Mouse (Mus musculus): Measurements from ENCODE around the gene Alpk3. TPM values are rescaled to one million over a fixed set of nuclear protein-coding genes. Genes with fewer than 3 reads are reported as not detected.

The Alpk3 gene
- total RNA-seq, 1 experiment from 2014 or later, result 1.1 TPM

DNA sequence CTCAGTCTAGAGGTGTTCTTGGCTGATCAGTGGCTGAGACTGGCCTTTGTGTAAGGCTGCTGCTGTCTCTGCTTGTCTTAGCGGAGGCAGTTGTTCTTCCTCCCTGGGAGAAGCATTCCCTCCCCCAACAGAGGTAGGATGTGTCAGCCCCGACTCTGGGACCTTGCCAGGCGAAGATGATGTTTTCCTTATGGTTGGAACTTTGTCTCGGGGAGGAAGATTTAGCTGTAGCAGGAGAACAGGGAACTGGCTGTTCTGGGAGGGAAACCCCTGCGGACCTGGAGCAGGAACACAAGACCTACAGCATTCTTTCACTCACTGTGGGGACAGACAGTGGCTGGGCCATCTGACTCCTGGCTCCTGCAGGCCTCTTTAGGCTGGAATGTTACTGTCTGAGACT, 15.1 kb downstream of the Alpk3 start:
- ATAC-seq (replicated peaks; ENCODE audit: low read depth, poor library complexity, severe bottlenecking), result no peak

DNA sequence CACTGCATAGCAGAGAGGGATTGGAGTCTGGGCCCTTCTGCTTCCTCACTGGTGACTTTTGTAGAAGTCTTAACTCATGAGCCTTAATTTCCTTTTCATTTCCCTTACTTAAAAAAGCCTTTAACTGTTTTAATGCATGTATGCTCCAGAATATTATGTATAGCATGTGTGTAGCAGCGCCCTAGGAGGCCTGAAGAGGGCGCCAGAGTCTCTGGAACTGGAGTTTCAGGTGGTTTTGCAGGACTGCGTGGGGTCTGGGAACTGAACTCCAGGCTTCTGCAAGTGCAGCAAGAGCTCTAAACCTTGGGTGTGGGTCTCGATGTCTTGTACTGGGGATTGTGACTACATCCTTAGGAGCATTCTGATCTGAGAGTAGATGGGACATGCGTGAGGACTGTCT, 15.9 kb downstream of the Alpk3 start:
- ATAC-seq (replicated peaks; ENCODE audit: low read depth, poor library complexity, severe bottlenecking), result no peak

DNA sequence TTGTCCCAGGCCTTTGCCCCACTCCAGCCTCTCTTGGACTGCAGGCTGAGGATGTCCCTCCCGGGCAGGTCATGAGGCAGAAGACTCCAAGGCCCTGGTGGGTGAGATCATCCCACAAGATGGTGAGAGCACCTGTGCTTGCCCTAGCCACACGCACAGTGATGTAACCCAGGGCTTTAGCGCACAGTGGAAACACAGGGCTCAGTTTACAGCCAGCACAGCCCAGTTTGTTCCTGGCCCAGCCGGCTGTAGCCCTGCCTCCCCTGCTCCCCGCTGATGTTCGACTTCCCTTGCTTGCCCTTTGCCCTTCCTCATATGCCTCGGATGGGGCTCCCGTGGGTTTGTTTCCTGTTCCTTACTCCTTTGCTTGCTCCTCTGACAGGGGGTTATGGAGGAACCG, 17.1 kb downstream of the Alpk3 start:
- peak; percentile 61 for ATAC-seq (replicated peaks; ENCODE audit: low read depth, poor library complexity, severe bottlenecking)

DNA sequence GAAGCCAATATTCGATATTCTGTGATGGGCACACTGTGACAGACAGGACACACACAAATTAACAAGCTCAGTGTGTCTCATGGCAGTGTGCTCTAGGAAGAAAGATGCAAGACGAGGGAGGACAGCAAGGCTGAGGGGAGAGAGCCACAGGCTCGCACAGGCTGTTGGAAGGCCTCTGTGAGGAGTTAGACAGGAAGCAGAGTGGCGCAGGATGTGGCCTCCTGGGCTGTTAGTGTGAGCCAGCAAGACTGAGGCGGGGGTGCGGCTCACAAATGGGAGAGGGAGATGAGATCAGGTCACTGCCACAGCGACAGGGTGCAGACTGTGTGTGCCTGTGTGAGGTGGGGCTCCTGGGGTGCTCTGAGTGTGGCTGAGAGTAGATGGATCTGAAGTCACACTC, 17.9 kb downstream of the Alpk3 start:
- peak; percentile 81 for ATAC-seq (replicated peaks; ENCODE audit: low read depth, poor library complexity, severe bottlenecking)

DNA sequence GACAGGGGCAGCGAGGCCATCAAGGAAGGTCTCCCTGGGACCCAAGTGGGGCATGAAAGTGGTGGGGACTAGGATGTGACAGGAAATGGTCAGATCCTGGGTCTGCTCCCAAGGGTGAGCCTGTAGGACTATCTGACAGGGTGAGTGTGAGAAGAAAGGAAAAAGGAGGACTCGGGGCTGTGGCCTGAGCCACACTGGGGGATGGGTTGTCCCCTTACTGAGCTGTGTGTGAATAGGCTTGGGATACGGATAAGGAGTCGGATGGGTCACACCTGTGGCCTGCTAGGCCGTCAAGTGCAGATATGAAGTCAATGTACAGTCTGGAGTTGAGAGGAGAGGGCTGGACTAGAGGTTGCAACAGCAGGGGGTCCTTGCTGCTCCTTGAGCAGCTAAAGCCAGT, 18.3 kb downstream of the Alpk3 start:
- no peak for ATAC-seq (replicated peaks; ENCODE audit: low read depth, poor library complexity, severe bottlenecking)

DNA sequence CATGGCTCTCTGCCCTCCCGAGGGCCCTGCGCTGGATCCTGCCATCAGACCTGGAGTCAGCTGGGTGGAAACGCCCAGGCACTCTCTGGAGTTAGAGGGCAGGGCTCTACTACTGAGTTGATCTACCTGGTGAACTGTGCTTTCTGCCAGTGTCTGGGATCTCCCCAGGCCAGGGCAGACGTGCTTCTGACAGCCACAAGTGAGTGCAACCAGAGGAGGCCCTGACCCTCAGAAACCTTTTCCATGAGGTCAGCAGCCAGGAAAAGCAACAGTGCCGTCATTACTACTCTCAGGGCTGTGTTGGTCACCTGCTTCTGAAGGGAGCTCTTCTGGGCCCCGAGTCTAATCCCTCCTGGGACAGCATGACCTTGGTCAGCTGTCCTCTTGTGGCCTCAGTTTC, 19.6 kb downstream of the Alpk3 start:
- no peak for ATAC-seq (replicated peaks; ENCODE audit: low read depth, poor library complexity, severe bottlenecking)

DNA sequence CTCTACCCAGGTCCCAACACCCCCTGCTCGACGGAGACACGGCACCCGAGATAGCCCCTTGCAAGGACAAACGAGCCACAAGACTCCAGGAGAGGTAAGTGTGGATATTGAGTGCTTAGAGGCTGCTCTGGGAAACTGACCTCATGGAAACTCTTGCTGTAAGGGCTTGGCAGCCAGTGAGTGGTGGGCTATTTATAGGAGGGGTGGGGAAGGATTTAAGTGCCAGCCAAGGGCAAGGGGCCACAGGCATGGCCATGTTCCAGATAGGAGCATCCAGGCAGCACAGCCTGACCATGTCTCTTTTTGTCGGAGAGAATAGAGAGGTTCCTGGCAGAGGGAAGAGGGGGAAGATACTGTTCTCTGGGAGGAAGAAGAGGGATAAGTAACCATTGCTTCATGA, 21.3 kb downstream of the Alpk3 start:
- no peak for ATAC-seq (replicated peaks; ENCODE audit: low read depth, poor library complexity, severe bottlenecking)

DNA sequence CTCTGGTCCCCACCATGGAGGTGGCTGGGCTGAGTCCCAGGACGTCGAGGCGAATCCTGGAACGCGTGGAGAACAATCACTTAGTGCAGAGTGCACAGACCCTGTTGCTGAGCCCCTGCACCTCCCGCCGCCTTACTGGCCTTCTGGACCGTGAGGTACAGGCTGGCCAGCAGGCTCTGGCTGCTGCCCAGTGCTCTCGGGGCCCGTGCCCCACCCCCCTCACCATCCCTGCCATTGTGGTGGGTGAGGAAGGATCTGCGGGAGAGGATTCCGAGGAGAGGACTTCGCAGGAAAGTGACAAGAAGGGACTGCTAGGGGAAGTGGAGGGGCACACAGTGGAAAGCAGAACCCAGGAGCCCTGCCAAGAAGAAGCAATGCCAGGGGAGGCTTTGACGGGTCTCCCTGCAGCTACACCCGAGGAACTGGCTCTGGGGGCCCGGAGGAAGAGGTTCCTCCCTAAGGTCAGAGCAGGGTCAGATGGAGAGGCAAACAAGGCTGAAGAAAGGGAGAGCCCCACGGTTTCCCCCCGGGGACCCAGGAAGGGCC, 36.1 kb downstream of the Alpk3 start:
- peak; percentile 29; the same call in 1 of the 2 replicates for ATAC-seq (replicated peaks; ENCODE audit: low read depth, poor library complexity, severe bottlenecking)

DNA sequence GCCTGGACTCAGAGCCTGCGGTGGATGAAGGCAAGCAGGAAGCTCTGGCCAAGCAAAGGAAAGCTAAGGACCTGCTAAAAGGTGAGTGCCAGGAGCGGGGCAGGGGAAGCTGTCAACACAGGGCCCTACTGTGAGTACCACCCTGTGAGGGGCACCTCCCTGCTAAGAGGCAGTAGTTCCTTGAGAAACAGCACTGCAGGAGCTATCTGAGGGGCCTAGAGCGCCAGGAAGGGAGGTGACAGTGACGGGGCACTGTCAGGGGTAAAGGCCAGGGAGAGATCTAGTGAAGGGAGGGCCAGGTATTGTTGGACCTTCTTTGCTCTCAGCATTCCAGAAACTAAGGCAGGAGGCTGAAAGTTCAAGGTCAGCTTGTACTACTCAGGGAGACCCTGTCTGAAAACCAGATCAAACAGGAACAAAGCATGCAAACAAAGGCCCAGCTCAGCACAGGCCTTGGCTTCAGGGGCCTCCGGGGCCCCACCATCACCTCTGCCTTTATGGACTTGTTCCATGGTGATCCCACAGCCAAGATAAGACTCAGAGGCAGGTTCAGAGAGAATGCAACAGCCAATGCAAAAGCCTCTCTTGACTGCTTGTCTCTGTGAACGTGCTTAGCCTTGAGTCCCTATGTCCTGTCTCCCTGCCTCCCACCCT, 36.8 kb downstream of the Alpk3 start:
- no peak for ATAC-seq (replicated peaks; ENCODE audit: low read depth, poor library complexity, severe bottlenecking)

DNA sequence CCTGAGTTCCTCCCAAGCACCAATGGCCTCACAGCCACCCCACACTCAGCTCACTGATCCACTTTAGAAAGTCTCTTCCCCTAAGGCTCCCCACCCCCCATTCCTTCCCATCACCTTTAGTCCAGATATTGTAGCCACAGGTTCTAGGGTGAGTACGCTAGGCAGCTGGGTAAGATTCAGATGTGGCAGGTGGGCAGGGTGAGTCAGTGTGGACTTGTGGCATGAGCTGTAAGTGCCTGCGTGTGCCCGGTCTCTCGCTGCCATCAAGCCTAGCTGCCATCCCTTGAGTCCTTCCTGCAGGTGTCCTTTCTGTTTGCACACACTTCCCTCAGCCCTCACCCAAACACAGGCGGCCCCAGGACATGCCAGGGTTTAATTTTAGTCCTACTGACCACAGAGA, 42.9 kb downstream of the Alpk3 start:
- no peak for ATAC-seq (replicated peaks; ENCODE audit: low read depth, poor library complexity, severe bottlenecking)

DNA sequence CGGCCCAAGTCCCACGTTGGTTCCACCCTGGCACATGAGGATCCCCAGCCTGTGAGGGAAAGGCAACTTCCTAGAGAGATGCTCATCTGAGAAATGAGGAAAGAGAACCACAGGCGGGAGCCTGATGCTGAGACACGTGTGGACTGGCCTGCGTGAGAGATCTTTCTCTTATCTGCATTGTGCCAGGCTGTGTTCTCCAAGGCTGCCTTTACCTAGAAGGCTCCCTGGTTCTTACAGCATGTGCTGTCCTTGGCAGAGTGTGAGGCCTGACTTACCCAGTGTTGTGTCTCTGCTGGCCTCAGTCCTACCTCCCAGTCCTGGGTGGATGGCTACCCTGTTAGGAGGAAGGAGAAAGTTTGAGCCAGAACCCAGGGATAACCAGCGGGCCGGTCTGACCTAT, 45.5 kb downstream of the Alpk3 start:
- ATAC-seq (replicated peaks; ENCODE audit: low read depth, poor library complexity, severe bottlenecking), result no peak

DNA sequence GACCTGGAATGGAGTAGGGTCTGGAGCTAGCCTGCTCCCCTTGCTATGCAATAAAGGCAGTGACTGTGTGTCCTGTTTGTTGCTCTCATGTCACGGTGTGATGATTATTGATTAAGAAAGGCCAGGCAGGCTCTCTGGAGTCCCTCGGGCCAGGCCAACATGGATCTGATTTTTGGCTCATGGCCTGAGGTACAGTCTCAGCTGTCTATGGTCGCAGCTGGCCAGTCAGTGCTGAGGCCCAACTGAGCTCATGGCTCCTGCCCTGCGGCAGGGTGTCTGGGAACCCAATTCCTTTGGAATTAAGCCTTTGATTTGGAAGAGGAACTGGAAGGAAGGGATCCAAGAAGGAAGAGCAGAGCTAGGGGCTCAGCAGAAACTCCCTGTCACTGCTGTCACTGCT, 48.1 kb downstream of the Alpk3 start:
- ATAC-seq (replicated peaks; ENCODE audit: low read depth, poor library complexity, severe bottlenecking), result no peak

DNA sequence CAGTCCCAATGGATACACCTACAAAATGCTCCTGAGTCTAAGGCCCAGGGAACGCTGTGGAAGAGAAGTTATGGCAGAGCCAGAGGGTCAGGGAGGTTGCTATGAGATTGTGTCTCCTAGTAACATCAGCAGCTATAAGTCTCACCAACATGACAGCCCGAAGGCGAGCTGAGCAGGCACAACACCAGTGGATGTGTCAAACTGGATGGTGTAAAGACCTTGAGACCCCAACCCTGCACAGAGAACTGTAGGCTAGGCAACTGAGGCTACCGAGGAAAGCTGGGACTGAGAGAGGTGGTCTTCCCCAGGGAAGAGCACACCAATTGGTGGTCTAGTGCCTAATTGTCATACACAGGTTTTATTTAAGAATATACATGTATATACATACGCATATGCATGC, 50.8 kb downstream of the Alpk3 start:
- ATAC-seq (replicated peaks; ENCODE audit: low read depth, poor library complexity, severe bottlenecking), result no peak

DNA sequence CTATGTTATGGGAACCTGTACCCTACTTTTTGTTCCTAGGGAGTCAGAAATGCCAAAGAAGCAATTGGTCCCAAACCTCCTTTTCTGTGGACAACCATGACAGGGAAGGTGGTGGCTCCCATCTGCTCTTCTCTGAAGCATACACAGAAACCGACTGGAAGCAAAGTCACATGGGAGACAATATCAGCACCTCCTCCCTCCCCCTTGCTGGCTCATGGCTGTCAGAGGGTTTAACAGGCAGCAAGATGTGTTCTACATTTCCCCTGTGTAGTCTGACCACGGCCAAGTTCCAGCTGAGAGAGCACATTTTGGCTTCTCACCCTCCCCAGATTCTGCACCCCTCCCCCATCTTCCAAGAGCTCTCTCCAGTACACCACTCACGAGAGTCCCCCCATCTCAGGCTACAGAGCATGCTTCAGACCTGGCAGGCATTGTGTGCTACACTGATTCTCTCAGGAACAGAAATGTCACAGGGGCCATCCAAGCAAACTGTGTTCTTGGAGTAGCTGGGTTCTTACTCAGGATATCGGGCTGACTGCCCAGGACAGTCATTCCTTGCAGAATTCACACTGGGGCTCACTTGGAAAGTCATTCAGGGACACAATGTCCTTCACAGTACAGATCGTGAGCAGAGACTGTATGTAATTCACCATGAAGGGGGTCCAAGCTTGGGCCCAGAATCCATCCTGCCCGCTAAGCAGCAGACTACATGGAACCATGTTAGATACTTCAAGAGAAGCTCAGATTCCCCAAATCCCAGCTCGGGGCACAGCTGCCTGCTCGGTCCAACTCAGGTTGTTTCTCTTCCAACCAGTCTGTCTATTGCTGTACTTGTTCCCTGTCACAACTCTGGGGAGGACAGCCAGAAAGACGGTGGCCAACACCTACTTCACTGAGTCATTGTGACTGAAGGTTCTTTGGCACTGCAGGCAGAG, 52.6 kb downstream of the Alpk3 start:
- ATAC-seq (replicated peaks; ENCODE audit: low read depth, poor library complexity, severe bottlenecking), result no peak

DNA sequence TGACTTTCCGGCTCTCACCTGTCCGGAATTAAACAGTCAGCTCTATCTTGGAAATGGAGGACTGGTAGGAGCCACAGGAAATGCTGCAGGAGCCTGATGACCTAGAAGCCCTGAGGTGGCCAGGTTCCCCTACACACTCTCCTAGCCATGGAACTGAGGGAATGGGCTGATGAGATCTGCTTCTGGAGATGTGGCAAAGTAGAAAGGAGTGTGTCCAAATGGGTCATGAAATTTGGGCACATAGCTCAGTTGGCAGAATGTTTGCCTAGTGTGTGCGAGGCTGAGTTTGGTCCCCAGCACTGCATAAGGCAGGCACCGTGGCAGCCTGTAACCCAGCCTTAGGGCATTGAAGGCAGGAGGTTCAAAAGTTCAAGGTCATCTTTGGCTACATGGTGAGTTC, 53.4 kb downstream of the Alpk3 start:
- ATAC-seq (replicated peaks; ENCODE audit: low read depth, poor library complexity, severe bottlenecking), result no peak

DNA sequence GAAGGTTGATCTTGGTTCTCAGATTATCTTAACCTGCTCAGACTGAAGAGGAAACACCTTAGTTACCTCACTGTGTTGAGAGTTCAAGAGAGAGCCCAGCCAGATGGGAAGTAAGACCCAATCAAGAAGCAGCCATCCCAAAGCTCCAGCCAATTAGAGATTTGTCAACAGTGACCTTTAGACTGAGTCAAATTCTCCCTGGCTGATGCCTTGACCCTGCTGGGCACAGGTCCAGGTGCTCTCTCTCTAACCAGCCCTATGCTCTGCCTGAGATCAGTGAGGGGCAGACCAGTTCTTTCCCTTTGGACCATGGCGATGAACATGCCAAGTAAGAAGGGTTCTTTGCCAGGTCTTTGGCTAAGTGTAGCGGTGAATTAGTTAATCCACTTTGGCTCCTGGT, 54.3 kb downstream of the Alpk3 start:
- ATAC-seq (replicated peaks; ENCODE audit: low read depth, poor library complexity, severe bottlenecking), result no peak

DNA sequence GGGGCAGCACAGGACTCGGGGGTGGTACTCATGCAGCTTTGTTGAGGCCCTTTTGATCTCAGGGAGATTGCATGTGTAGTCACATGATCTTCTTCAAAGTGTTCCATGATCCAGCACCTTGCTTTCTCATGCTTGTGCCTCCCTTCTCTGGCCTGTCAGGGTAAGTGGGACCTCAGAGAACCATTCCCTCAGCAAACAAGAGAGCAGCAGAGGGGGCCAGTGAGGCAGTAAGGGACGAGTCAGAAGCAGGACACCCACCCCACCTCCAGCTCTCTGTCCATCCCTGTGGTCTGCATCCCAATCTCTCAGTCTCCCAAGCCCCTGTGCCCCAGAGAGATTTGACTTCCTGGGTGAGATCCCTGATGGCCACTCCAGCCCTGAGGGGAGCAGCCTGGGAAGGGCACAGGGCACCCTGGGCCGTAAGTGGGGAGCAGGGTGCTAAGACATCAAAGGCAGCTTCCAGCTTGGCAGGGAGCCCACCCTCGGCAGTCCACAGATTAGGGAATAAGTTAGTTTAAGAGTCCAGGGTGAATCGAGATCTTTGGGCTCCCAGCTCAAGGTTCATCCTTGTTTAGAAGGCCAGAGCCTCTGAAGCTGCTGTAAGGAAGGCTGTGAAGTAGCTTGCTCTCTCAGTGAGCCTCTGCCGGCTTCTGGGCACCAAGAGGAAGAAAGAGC, 55.4 kb downstream of the Alpk3 start:
- ATAC-seq (replicated peaks; ENCODE audit: low read depth, poor library complexity, severe bottlenecking), result no peak

DNA sequence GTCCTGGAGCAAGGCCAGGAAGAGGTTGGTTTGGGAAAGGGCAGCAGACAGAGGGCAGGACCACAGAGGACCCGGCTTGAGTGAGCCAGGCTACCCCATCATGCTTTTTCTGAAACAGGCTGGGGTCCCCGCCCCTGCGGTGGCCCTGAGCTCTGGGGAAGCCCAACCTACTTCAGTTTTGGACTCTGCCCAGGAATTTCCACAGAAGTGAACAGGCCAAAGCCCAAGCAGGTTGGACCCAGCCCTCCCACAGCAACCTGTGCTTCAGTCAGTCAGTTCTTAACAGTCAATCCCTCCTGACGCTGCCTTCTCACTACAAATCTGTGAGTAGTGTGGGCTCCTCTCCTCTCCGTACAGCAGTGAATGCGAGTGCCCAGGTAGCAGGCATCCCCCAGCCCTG, 57.2 kb downstream of the Alpk3 start, which contains the start of gene Slc28a1:
Gene Slc28a1 (plus strand): TSS at position 245 of the 400 bp plus-strand sequence.
- ATAC-seq (replicated peaks; ENCODE audit: low read depth, poor library complexity, severe bottlenecking), result no peak

DNA sequence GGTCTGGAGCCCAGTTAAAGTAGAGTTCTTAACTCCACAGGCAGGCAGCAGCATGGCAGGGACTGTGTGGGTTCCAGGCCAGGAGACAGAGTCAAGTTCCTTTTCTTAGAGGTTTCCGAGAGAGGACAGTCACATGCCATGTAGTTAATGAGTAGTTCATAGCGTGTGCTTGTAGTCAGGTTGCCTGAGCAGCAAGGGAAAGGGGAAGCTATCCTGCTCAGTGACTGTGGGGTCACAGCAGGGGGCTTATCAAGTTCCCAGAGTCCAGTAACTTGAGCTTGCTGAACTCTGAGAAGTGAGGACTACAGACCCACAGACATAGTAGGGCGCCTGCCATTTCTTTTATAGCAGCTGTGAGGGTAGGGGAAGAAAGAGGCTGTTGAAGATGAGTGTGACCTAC, 63.7 kb downstream of the Alpk3 start:
- ATAC-seq (replicated peaks; ENCODE audit: low read depth, poor library complexity, severe bottlenecking), result peak; percentile 61

DNA sequence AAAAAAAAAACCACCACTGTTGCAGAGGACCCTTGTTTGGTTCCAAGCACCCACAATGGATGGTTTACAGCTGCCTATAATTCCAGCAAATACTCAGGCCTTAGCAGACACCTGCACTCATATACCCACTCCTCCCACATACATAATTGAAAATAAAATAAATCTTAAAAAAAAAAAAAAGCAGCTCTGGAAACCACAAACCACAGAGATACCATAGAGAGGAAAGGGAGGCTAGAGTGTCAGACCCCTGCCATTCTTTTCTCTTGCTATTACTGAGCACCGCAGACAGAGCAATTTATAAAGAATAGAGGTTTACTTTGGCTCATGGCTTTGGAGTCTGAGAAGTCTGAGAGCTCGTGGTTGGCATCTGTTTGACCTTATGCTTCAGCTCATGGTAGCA, 65.4 kb downstream of the Alpk3 start:
- ATAC-seq (replicated peaks; ENCODE audit: low read depth, poor library complexity, severe bottlenecking), result peak; percentile 61

DNA sequence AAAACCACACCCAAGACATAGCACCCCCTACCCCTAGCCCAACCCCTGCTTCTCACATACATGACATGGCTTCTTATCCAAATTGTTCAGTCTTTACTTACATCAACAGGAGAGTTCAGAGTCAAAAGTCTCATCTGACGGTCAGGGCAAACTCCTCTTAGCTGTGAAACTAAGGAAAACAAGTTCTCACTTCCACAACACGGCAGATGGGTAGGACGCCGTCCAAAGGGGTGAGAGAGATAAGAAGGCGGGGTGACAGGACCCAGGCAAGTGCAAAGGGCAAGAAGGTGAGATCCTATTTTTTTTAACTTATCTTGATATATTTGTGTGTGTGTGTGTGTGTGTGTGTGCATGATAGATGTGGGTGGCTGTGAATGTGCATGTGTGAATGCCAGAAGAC, 66.2 kb downstream of the Alpk3 start:
- no peak for ATAC-seq (replicated peaks; ENCODE audit: low read depth, poor library complexity, severe bottlenecking)

Measured in common myeloid progenitor, adult 5-6 weeks (primary cell).